Mouse (Mus musculus): ENCODE measurements around the gene Ift46.
A peak's percentile ranks its signal among the peaks of the same experiment; 100 is the strongest.

Ift46 gene

GRCm38 (mm10) chr9:44767101-44768028 is at the start of gene Ift46, which contains the start of gene Arcn1:
Gene Ift46 (plus strand): TSS chr9:44767908.
Gene Arcn1 (minus strand): TSS chr9:44767845.
- peak; percentile 86 to 96 for DNase-seq (ENCODE audit: inconsistent age in 2 of 2, low spot score in 1 of 2)

DNA sequence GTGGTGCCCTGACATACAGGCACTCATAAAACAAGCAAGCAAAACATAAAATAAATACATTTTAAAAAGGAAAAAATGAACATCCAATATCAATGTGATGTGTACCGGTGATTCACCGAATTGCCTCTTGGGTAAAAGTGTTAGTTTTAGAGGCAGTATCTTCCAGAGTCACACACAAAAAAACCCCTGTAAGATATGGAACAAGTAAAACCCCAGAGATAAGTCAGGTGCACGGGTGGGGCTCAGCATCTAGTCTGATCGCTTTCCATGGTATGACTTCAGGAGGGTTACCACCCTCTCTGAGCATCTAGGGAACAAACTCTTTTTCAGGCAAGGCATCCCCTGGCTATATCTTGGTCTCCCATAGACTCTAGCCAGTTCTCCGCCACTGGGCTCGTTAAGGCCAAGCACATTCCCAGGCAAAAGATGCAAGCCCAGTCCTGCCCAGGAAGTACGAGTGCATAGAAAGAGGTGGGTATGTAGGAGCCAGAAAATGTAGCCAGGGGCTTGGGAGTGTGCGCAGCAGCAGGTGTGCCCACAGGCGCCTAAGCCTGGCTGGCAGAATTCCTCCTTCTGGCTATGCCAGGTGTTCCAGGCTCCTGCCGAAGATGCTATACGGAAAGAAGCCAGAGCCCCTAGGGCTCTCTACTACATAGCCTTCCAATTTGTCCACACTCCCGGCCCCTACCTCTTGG is 48.6 kb upstream of the Ift46 start:
- no peak for DNase-seq (ENCODE audit: inconsistent age in 2 of 2, low spot score in 1 of 2)

DNA sequence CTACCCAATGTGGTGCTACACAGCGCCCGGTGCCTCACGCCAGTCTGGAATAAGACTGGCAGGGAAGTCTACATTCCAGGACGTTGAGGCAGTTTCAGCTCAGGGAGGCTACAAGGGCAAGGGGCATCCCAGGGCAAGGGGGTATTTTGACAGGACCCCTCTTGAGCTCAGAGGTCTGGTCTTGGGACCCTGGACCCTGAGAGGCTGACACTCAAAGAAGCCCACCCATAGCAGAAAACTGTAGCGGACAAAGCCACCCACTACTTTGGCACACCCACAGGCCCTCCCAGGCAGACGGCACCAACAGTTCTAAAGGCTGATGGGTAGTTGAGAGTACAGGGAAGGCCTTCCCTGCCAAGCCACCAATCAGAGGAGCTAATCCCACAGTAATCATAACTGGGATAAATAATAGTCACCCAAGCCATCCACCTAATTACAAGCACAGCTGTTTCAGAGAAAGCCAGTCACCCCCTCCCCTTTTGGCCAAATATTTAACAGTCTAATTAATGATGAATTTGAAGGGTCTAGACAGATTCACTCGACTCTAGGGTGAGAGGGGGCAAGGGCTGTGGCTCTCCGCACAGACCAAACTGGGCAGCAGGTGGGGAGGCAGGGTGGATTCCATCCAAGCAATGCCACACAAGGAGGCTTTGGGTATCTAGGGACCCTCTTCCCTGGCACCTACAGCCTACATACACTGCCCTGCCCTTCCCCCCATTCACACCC is 47.9 kb upstream of the Ift46 start:
- DNase-seq (ENCODE audit: inconsistent age in 2 of 2, low spot score in 1 of 2) = no peak

DNA sequence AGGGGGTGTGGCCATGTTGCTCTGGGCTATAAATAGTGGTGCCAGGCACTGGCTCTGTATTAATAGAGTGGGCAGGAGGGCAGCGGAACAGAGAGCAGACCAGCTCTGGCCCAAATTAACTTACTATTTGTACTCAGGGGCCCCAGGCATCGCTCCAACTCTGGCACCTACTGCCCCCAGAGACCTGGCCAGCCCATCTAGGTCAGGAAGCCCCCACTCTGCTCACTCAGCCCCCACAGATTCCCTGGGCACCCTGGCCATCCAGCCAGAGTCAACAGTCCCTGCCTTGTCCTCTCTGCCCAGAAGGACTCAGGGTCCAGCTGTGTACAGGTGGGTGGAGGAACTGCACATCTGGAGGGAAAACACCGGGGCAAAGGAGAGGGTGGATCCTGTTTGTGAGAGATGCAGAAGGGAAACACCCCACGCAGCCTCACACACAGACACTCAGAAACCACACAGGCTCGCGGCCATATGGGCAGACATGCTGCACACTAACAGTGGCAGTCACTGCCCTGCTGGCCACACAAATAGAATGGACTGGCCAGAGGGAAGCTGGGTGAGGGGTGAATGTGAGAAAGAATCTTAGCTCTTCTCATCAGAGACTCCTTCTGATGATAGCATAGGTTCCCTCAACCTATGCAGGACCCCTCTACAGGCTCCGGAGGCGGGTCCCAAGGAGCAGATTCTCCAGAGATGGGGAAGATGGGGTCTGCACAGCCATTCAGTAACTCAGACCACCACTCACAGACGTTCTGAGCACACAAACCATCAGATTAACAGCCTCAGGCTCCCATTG is 47.2 kb upstream of the Ift46 start:
- peak in 1 of 2 experiments; percentile 59 for DNase-seq (ENCODE audit: inconsistent age in 2 of 2, low spot score in 1 of 2)

DNA sequence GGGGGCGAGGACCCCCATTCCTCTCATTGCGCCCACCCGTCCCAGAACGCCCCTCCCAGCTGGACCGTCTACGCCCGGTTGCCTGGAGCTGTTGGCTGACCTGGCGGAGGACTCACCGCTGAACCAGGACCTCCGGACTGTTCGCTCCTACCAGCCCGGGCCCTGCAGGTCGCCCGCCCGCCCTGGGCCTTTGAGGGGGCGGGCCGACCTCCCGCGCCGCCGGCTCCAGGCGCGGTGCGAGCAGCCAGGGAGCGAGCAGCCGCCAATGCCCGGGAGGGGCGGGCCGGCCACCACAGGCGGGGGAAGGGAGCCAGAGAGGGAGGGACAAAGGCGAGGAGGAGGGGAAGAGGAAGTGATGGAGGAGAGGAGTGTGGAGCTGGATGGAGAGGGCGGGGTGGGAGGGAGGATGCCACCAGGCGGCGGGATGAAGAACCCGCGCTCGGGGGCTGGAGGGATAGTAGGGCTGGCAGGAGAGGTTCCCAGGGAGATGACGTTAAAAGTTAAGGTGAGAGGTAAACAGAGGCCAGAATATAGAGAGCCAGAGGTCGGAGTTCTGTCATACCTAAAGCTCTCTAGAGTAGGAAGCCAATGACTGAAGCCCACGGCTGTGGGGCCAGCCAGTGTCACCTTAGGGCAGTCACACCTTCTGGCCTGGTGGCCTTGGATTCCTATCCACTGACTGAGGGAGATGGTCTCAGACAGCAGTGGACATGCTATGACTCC is 46.4 kb upstream of the Ift46 start:
- peak; percentile 91 to 94 for DNase-seq (ENCODE audit: inconsistent age in 2 of 2, low spot score in 1 of 2)

DNA sequence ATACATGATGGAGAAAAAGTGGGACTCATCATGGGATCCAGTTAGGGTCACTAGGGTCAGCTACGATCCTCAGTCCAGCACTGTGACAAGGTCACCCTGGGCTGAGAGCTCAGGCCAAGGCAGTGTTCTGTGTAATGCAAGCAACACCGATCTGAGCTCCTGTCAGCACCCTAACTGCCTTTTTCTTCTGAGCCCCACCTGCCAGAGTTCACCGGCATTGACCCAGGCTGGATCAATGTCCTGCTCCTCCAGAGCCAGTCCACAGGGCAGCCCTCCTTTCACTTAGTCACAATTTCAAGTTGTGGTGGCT is 45.9 kb upstream of the Ift46 start:
- no peak for DNase-seq (ENCODE audit: inconsistent age in 2 of 2, low spot score in 1 of 2)

DNA sequence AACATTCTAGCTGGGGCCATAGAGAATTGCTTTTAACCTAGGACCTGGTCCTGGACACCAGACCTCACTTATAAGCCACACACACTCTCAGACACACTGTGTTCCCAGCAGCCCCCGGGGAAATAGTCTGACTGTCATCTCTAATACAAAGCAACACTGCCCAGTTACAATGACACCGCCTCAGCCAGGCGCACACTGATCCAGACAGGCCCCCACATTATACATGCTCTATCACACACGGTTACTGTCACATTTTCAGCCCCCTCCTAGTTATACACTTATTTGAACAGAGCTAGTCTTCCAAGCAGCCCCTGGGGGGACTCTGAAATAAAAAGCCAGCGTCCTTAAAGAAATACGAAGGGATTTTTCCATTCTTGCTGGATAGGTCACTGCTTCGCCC is 45.1 kb upstream of the Ift46 start:
- peak in 1 of 2 experiments; percentile 54 for DNase-seq (ENCODE audit: inconsistent age in 2 of 2, low spot score in 1 of 2)

GRCm38 (mm10) chr9:44723008-44723407 is 44.7 kb upstream of the Ift46 start:
- DNase-seq (ENCODE audit: inconsistent age in 2 of 2, low spot score in 1 of 2) = peak in 1 of 2 experiments; percentile 66

GRCm38 (mm10) chr9:44723521-44724041 is 44.1 kb upstream of the Ift46 start:
- DNase-seq (ENCODE audit: inconsistent age in 2 of 2, low spot score in 1 of 2) = peak in 1 of 2 experiments; percentile 52

DNA sequence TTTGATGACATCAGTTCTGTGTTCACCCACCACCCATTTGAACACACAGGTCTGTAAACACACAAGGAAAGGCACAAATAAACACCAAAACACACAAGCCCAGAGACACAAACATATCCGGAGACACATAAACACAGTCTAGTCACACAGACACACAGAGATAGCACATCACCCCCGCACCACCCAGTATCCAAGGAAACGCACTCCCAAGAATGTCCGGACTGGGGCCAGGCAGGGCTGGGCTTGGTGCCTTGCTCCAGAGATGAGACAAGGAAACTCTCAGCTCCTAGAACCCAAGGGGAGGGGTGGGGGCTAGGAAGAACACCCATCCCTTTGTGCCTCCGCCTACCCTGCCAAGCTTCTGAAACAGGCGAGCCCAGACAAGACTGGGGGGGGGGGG is 43.5 kb upstream of the Ift46 start:
- DNase-seq (ENCODE audit: inconsistent age in 2 of 2, low spot score in 1 of 2) = peak in 1 of 2 experiments; percentile 73

DNA sequence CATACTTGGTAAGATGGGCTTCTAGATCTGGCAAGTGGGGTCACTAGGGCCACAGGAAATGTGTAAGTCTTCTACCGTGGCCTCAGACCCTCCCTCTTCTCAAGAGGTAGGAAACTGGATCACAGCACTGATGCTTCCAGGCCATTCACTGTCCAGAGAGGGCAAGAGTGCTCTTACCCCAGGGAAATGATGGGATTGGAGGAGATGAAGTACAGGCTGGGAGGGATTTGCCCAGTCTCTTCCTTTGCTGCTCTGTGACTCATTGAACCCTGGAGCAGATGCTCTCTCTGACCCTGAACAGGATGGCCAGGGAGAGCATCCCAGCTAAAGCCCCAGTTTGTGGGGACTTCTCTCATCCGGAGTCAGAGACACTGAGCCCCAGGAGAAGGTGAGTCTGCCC is 43.0 kb upstream of the Ift46 start:
- no peak for DNase-seq (ENCODE audit: inconsistent age in 2 of 2, low spot score in 1 of 2)

GRCm38 (mm10) chr9:44726431-44727146 is 41.1 kb upstream of the Ift46 start:
- no peak for DNase-seq (ENCODE audit: inconsistent age in 2 of 2, low spot score in 1 of 2)

- DNase-seq (ENCODE audit: inconsistent age in 2 of 2, low spot score in 1 of 2) = no peak
Observed at GRCm38 (mm10) chr9:44727441-44727840, 40.3 kb upstream of the Ift46 start.

- no peak for DNase-seq (ENCODE audit: inconsistent age in 2 of 2, low spot score in 1 of 2)
Observed at GRCm38 (mm10) chr9:44732130-44732549, 35.6 kb upstream of the Ift46 start.

- peak in 1 of 2 experiments; percentile 78 for DNase-seq (ENCODE audit: inconsistent age in 2 of 2, low spot score in 1 of 2)
Observed at GRCm38 (mm10) chr9:44732921-44733530, 34.7 kb upstream of the Ift46 start.

- DNase-seq (ENCODE audit: inconsistent age in 2 of 2, low spot score in 1 of 2) = peak; percentile 85 to 91
Observed at GRCm38 (mm10) chr9:44733671-44734523, 33.8 kb upstream of the Ift46 start.

All from adrenal gland, adult (tissue).